Mouse (Mus musculus) megakaryocyte, embryonic 14.5 days (primary cell): Measurements from ENCODE around the gene Csrnp3.

ENCODE experiments used
- FLI1 ChIP-seq: IDR thresholded peaks from 2 replicates; pipeline ENCODE4 v1.6.1; 2012; ENCODE audit warnings: low read length, inconsistent platforms, mixed read lengths
- GATA1 ChIP-seq: IDR thresholded peaks from 3 replicates; pipeline ENCODE4 v1.6.1; 2012; ENCODE audit warnings: mixed read lengths, low read length, inconsistent platforms, borderline replicate concordance

DNA sequence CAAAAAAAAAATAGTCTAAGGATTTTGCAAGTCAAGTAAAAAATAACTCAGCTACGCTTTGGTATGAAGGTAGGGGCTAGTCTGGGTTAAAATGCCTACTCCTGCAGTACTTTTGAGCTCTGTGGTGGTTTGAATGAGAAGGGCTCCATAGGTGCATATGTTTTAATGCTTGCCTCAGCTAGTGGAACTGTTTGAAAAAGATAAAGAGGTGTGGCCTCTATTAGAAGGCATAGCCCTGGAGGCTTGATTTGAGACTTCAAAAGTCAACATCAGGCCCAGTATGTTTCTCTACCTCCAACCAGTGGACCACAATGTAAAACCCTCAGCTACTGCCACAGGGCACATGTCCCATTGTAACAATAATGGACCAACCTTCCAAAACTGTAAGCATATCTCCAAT, 16.9 kb upstream of the Csrnp3 start:
- TF ChIP-seq GATA1 (no peak), FLI1 (no peak)
